Mouse (Mus musculus) MEL (cell line): ENCODE results near the gene Inpp5a. TPM values are rescaled to one million over a fixed set of nuclear protein-coding genes. Genes with fewer than 3 reads are reported as not detected.

Source experiments
- DNase-seq: peaks from one replicate; pipeline ENCODE4 v3.0.0; 2011; ENCODE audit warnings: low read depth, low spot score
- H3K27ac ChIP-seq: 2 replicates; pipeline ENCODE4 v1.5.1; 2012; ENCODE audit warnings: low read depth, mild to moderate bottlenecking, control low read depth, low read length, moderate library complexity; ENCODE audit not compliant: control insufficient read depth
- H3K27me3 ChIP-seq, 2 experiments: fragments of 150-350 bp in 1 of 2; sonication (generic) in 1 of 2; 2 replicates each; pipeline ENCODE4 v1.6.1; 2012; ENCODE audit warnings: low read length in 2 of 2, mild to moderate bottlenecking in 2 of 2, improper control_type of control experiment in 1 of 2, moderate library complexity in 1 of 2; ENCODE audit not compliant: insufficient read depth in 2 of 2, control insufficient read depth in 1 of 2
- H3K36me3 ChIP-seq, 2 experiments: 2 replicates each; pipeline ENCODE4 v1.6.1; 2012 to 2014; ENCODE audit warnings: low read length in 2 of 2, improper control_type of control experiment in 1 of 2, inconsistent platforms in 1 of 2, mild to moderate bottlenecking in 1 of 2; ENCODE audit not compliant: insufficient read depth in 2 of 2, control insufficient read depth in 1 of 2
- H3K4me1 ChIP-seq, 2 experiments: fragments of 150-350 bp in 1 of 2; sonication (generic) in 1 of 2; 2 replicates each; pipeline ENCODE4 v1.6.1; 2012; ENCODE audit warnings: low read length in 2 of 2, improper control_type of control experiment in 1 of 2, mild to moderate bottlenecking in 1 of 2; ENCODE audit not compliant: insufficient read depth in 2 of 2, control insufficient read depth in 1 of 2
- H3K4me3 ChIP-seq, 2 experiments: fragments of 150-350 bp in 1 of 2; sonication (generic) in 1 of 2; 2 replicates each; pipeline ENCODE4 v1.5.1; 2012; ENCODE audit warnings: low read depth in 2 of 2, low read length in 2 of 2, mild to moderate bottlenecking in 2 of 2, moderate library complexity in 2 of 2, control low read depth in 1 of 2, improper control_type of control experiment in 1 of 2; ENCODE audit not compliant: control insufficient read depth in 1 of 2, insufficient read depth in 1 of 2
- H3K79me2 ChIP-seq: 2 replicates; pipeline ENCODE4 v1.6.1; 2012; ENCODE audit warnings: mild to moderate bottlenecking, low read length, moderate library complexity; ENCODE audit not compliant: control insufficient read depth, poor library complexity, insufficient read depth
- H3K9ac ChIP-seq: 2 replicates; pipeline ENCODE4 v1.6.1; 2012; ENCODE audit warnings: low read depth, mild to moderate bottlenecking, control low read depth, low read length, moderate library complexity; ENCODE audit not compliant: control insufficient read depth, poor library complexity, severe bottlenecking
- H3K9me3 ChIP-seq: fragments of 150-350 bp; sonication (generic); replicated peaks from 2 replicates; pipeline ENCODE4 v1.6.1; 2012; ENCODE audit warnings: mild to moderate bottlenecking, low read length, improper control_type of control experiment, moderate library complexity; ENCODE audit not compliant: insufficient read depth
- CHD2 ChIP-seq: IDR thresholded peaks from 2 replicates; pipeline ENCODE4 v1.6.1; 2011; ENCODE audit warnings: low read length, improper control_type of control experiment
- CTCF ChIP-seq, 3 experiments: IDR thresholded peaks in 2 of 3; conservative IDR thresholded peaks in 1 of 3; 2 replicates each; pipeline ENCODE4 v1.5.1; 2011 to 2012; ENCODE audit warnings: low read length in 3 of 3, low read depth in 2 of 3, mild to moderate bottlenecking in 2 of 3, improper control_type of control experiment in 1 of 3, inconsistent platforms in 1 of 3, mixed read lengths in 1 of 3, moderate library complexity in 1 of 3; ENCODE audit not compliant: control insufficient read depth in 1 of 3, insufficient read depth in 1 of 3, poor library complexity in 1 of 3, severe bottlenecking in 1 of 3
- ELF1 ChIP-seq: IDR thresholded peaks from 2 replicates; pipeline ENCODE4 v1.6.1; 2014; ENCODE audit warnings: low read depth, mild to moderate bottlenecking, inconsistent platforms, low read length, improper control_type of control experiment, moderate library complexity
- EP300 ChIP-seq, 2 experiments: IDR thresholded peaks; 2 replicates each; pipeline ENCODE4 v1.6.1; 2011; ENCODE audit warnings: improper control_type of control experiment in 2 of 2, low read length in 2 of 2, low read depth in 1 of 2, mild to moderate bottlenecking in 1 of 2
- ETS1 ChIP-seq: IDR thresholded peaks from 2 replicates; pipeline ENCODE4 v1.6.1; 2012; ENCODE audit warnings: low read depth, mild to moderate bottlenecking, inconsistent platforms, low read length, improper control_type of control experiment, moderate library complexity
- GABPA ChIP-seq: IDR thresholded peaks from 2 replicates; pipeline ENCODE4 v1.6.1; 2012; ENCODE audit warnings: low read depth, mild to moderate bottlenecking, inconsistent platforms, low read length, improper control_type of control experiment, moderate library complexity
- GATA1 ChIP-seq: IDR thresholded peaks from 2 replicates; pipeline ENCODE4 v1.6.1; 2011; ENCODE audit warnings: low read depth, low read length, improper control_type of control experiment
- JUND ChIP-seq: IDR thresholded peaks from 2 replicates; pipeline ENCODE4 v1.6.1; 2011; ENCODE audit warnings: low read depth, mild to moderate bottlenecking, improper control_type of control experiment, low read length
- MAFK ChIP-seq: IDR thresholded peaks from 2 replicates; pipeline ENCODE4 v1.6.1; 2011; ENCODE audit warnings: low read depth, mild to moderate bottlenecking, low read length, improper control_type of control experiment, borderline replicate concordance
- MAZ ChIP-seq: IDR thresholded peaks from 2 replicates; pipeline ENCODE4 v1.6.1; 2012; ENCODE audit warnings: low read depth, mild to moderate bottlenecking, inconsistent platforms, low read length, improper control_type of control experiment
- MEF2A ChIP-seq: IDR thresholded peaks from 2 replicates; pipeline ENCODE4 v1.6.1; 2014; ENCODE audit warnings: low read depth, mild to moderate bottlenecking, inconsistent platforms, low read length, improper control_type of control experiment; ENCODE audit not compliant: poor library complexity, insufficient replicate concordance, severe bottlenecking; ENCODE audit errors: extremely low read depth
- NRF1 ChIP-seq: IDR thresholded peaks from 2 replicates; pipeline ENCODE4 v1.6.1; 2014; ENCODE audit warnings: low read depth, mild to moderate bottlenecking, inconsistent platforms, low read length, improper control_type of control experiment, moderate library complexity; ENCODE audit not compliant: poor library complexity, insufficient read depth, severe bottlenecking
- RCOR1 ChIP-seq: IDR thresholded peaks from 2 replicates; pipeline ENCODE4 v1.6.1; 2012; ENCODE audit warnings: low read depth, mild to moderate bottlenecking, inconsistent platforms, low read length, improper control_type of control experiment
- TAL1 ChIP-seq: IDR thresholded peaks from 2 replicates; pipeline ENCODE4 v1.6.1; 2012; ENCODE audit warnings: mild to moderate bottlenecking, inconsistent platforms, low read length, moderate library complexity, mixed read lengths
- TBP ChIP-seq: IDR thresholded peaks from 2 replicates; pipeline ENCODE4 v1.8.0; 2011; ENCODE audit warnings: low read depth, low read length, improper control_type of control experiment
- TCF12 ChIP-seq: IDR thresholded peaks from 2 replicates; pipeline ENCODE4 v1.6.1; 2014; ENCODE audit warnings: low read depth, mild to moderate bottlenecking, inconsistent platforms, low read length, improper control_type of control experiment, moderate library complexity
- USF1 ChIP-seq: IDR thresholded peaks from 2 replicates; pipeline ENCODE4 v1.6.1; 2014; ENCODE audit warnings: low read depth, mild to moderate bottlenecking, inconsistent platforms, low read length, improper control_type of control experiment, moderate library complexity
- USF2 ChIP-seq, 2 experiments: IDR thresholded peaks; 2 replicates each; pipeline ENCODE4 v1.6.1; 2011 to 2012; ENCODE audit warnings: improper control_type of control experiment in 2 of 2, low read length in 2 of 2, borderline replicate concordance in 1 of 2, inconsistent platforms in 1 of 2, low read depth in 1 of 2, mild to moderate bottlenecking in 1 of 2; ENCODE audit not compliant: insufficient read depth in 1 of 2
- ZC3H11A ChIP-seq: IDR thresholded peaks from 2 replicates; pipeline ENCODE4 v1.6.1; 2012; ENCODE audit warnings: low read depth, mild to moderate bottlenecking, inconsistent platforms, low read length, improper control_type of control experiment
- ZKSCAN1 ChIP-seq: IDR thresholded peaks from 2 replicates; pipeline ENCODE4 v1.6.1; 2012; ENCODE audit warnings: low read depth, mild to moderate bottlenecking, inconsistent platforms, low read length, improper control_type of control experiment, moderate library complexity
- ZNF384 ChIP-seq: IDR thresholded peaks from 2 replicates; pipeline ENCODE4 v1.6.1; 2012; ENCODE audit warnings: low read depth, mild to moderate bottlenecking, inconsistent platforms, low read length, improper control_type of control experiment
- polyA plus RNA-seq, 2 experiments: library from polyadenylated mRNA; stranded (reverse) in 1 of 2; unstranded in 1 of 2; fragments of >175 nt in 1 of 2; fragments of >200 nt in 1 of 2; gene quantifications; 2 replicates each; pipeline versions ENCODE4 v1.2.1 to v1.2.4; 2012; ENCODE audit warnings: low replicate concordance in 2 of 2, low read depth in 1 of 2; ENCODE audit not compliant: insufficient read length in 2 of 2, insufficient read depth in 1 of 2, missing spikeins in 1 of 2
- total RNA-seq: library from RNA; depleted of rRNA; stranded (reverse); fragments of 300-350 nt; gene quantifications from 2 replicates; pipeline ENCODE4 v1.2.3, GENCODE M21; 2012

The Inpp5a gene
- total and polyA plus RNA-seq, 3 experiments = 5.7 to 14.4 TPM; not detected in 1

- Histone ChIP-seq H3K9ac (no peak overlapping the region), H3K4me1 (peaks cover 0 to 7% of the 10 kb centered on the region in 2 experiments; a peak in 1 of 4 replicates), H3K36me3 (peaks cover 0 to 4% of the 10 kb centered on the region in 2 experiments; a peak in 2 of 4 replicates), H3K27me3 (peaks cover 0 to 13% of the 10 kb centered on the region in 2 experiments; a peak in 3 of 4 replicates), H3K4me3 (no peak overlapping the region), H3K79me2 (no peaks in the 10 kb centered on the region)
- no peak for DNase-seq
- TF ChIP-seq ETS1 (no peak), RCOR1 (no peak), TCF12 (no peak), MEF2A (no peak), ELF1 (no peak), MAFK (no peak), ZKSCAN1 (no peak), USF1 (no peak), JUND (no peak), USF2 (IDR thresholded peaks at IDR 0.05; ENCODE audit: borderline replicate concordance in 1 of 2, insufficient read depth in 1 of 2, low read depth in 1 of 2, low read length in 2 of 2) (no peak), ZC3H11A (no peak), TBP (no peak), GATA1 (no peak), CHD2 (no peak), MAZ (no peak), TAL1 (no peak)
- TF ChIP-seq, all 39 proteins: peak for 0
- no peaks in the 10 kb centered on the region for H3K9me3 ChIP-seq
- no peak overlapping the region for H3K27ac ChIP-seq
Observed at GRCm38 (mm10) chr7:139378355-139378754, 10.6 kb upstream of the Inpp5a start.

- TF ChIP-seq NRF1 (no peak), GABPA (no peak), TCF12 (no peak), ELF1 (no peak), MAZ (no peak), JUND (no peak), ZNF384 (no peak), CTCF (IDR thresholded peaks at IDR 0.05 in 2 of 3, conservative IDR thresholded peaks at IDR 0.05 in 1 of 3; ENCODE audit: control insufficient read depth in 1 of 3, insufficient read depth in 1 of 3, low read depth in 2 of 3, low read length in 3 of 3, poor library complexity in 1 of 3, severe bottlenecking in 1 of 3) (no peak), USF2 (IDR thresholded peaks at IDR 0.05; ENCODE audit: borderline replicate concordance in 1 of 2, insufficient read depth in 1 of 2, low read depth in 1 of 2, low read length in 2 of 2) (no peak), EP300 (IDR thresholded peaks at IDR 0.05; ENCODE audit: low read depth in 1 of 2, low read length in 2 of 2) (no peak)
- H3K79me2 ChIP-seq = no peaks in the 10 kb centered on the region
- no peak for DNase-seq
- H3K9ac ChIP-seq = no peak overlapping the region
- H3K27me3 ChIP-seq = peaks cover 0 to 11% of the 10 kb centered on the region in 2 experiments; a peak in 3 of 4 replicates
- H3K36me3 ChIP-seq = peaks cover 0 to 4% of the 10 kb centered on the region in 2 experiments; a peak in 2 of 4 replicates
- no peaks in the 10 kb centered on the region for H3K9me3 ChIP-seq
- H3K4me1 ChIP-seq = peaks cover 0 to 13% of the 10 kb centered on the region in 2 experiments; a peak in 3 of 4 replicates
- H3K4me3 ChIP-seq = no peak overlapping the region
- no peak overlapping the region for H3K27ac ChIP-seq
Observed at GRCm38 (mm10) chr7:139379745-139380144, 9.2 kb upstream of the Inpp5a start.
